Mouse (Mus musculus): ENCODE measurements around the gene Ttll5.

DNA sequence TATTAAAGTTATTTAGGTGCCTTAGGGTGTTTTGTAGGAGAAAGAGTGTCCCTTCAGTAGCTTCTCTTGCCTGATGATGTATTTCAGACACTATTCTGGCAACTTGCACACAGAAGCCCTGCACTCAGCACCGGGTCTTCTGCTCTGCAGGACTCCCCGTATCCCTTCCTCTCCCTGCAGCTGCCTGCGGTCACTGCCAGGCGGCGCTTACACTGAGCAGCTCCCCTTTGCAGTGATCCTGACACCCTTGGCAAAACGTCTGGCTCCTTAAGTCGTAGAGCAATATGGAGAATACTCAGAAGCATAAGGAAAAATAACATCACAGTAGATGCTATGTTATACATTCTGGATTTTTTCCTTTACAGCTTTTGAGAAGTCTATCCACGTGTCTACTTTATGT lies 130.6 kb downstream of the Ttll5 start:
- no peak for TF ChIP-seq CTCF (IDR thresholded peaks at IDR 0.05; ENCODE audit: control insufficient read depth, insufficient read depth, insufficient replicate concordance, low read depth, low read length)
- TF ChIP-seq POLR2A (IDR thresholded peaks at IDR 0.05; ENCODE audit: control insufficient read depth, low read depth, low read length) = no peak
